Mouse (Mus musculus) neural tube, embryonic 11.5 days (tissue): ENCODE results near the gene Nacc1. TPM values are rescaled to one million over a fixed set of nuclear protein-coding genes. Genes with fewer than 3 reads are reported as not detected.

Experiments used
- ATAC-seq: fragments of 200-750 bp; cut with Nextera tagmentation; 2 replicates; pipeline ENCODE4 v1.8.0; 2017; ENCODE audit warnings: moderate number of reproducible peaks, mild to moderate bottlenecking, moderate TSS enrichment, moderate library complexity; ENCODE audit not compliant: insufficient read depth, low FRiP score, low TSS enrichment
- DNase-seq: peaks from one replicate; pipeline ENCODE4 v3.0.0-alpha.2; 2015; ENCODE audit warnings: low spot score
- H3K27ac ChIP-seq: fragments of 300-500 bp; sonication (generic); 2 replicates; pipeline ENCODE4 v1.5.1; 2014; ENCODE audit warnings: low read depth, mild to moderate bottlenecking, low read length
- H3K27me3 ChIP-seq: fragments of 300-500 bp; sonication (generic); 2 replicates; pipeline ENCODE4 v1.6.1; 2014; ENCODE audit warnings: mild to moderate bottlenecking, low read length, mixed read lengths; ENCODE audit not compliant: control insufficient read depth, insufficient read depth
- H3K36me3 ChIP-seq: fragments of 300-500 bp; sonication (generic); 2 replicates; pipeline ENCODE4 v1.6.1; 2014; ENCODE audit warnings: mild to moderate bottlenecking, low read length, moderate library complexity, mixed read lengths; ENCODE audit not compliant: control insufficient read depth, insufficient read depth
- H3K4me1 ChIP-seq: fragments of 300-500 bp; sonication (generic); 2 replicates; pipeline ENCODE4 v1.6.1; 2014; ENCODE audit warnings: low read length, mixed read lengths; ENCODE audit not compliant: control insufficient read depth, insufficient read depth
- H3K4me2 ChIP-seq: fragments of 300-500 bp; sonication (generic); 2 replicates; pipeline ENCODE4 v1.6.1; 2014; ENCODE audit warnings: low read depth, mild to moderate bottlenecking, moderate library complexity
- H3K4me3 ChIP-seq: fragments of 300-500 bp; sonication (generic); 2 replicates; pipeline ENCODE4 v1.5.1; 2014; ENCODE audit warnings: low read depth, low read length
- H3K9ac ChIP-seq: fragments of 300-500 bp; sonication (generic); 2 replicates; pipeline ENCODE4 v1.6.1; 2014; ENCODE audit warnings: mild to moderate bottlenecking, low read length
- H3K9me3 ChIP-seq: fragments of 300-500 bp; sonication (generic); 2 replicates; pipeline ENCODE4 v1.6.1; 2016; ENCODE audit warnings: low read length; ENCODE audit not compliant: control insufficient read depth
- WGBS: fragments of 180-500 bp; shearing (Covaris S2); extraction: QIAGEN DNeasy Blood & Tissue Kit; methylation state at CpG from one replicate; pipeline ENCODE4 v1.1.7; 2014; 5-methylcytosine and 5-hydroxymethylcytosine counted together
- polyA plus RNA-seq: library from polyadenylated mRNA; unstranded; fragments of >200 nt; fragmentation: Nextera tagmentation; extraction: Ambion mirVana; gene quantifications from 2 replicates; pipeline ENCODE4 v1.2.1, GENCODE M21; 2014

Nacc1 gene
- polyA plus RNA-seq, 1 experiment from 2014 or later = 26.2 TPM

DNA sequence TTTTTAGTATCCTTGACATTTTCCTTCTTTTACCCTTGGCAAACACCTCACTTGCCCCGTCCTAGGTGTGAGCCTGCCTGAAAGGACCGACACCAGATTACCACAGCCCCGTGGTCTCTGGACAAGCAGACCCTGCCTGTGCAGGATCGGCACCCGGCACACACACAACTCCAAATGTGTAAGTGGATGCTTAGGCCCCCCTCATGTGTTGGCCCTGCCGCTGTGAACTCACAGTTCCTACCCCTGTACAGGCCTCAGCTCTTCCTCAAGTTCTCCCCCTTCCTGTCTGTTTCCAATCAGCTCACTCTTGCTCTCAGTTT is 34.8 kb upstream of the Nacc1 start:
- peaks cover 18% of the 10 kb centered on the region for H3K4me1 ChIP-seq
- H3K36me3 ChIP-seq = no peaks in the 10 kb centered on the region
- H3K27me3 ChIP-seq = peaks cover 40% of the 10 kb centered on the region
- peak overlapping the region; percentile 81 for H3K27ac ChIP-seq
- H3K4me2 ChIP-seq = peak overlapping the region; percentile 21; the same call in 1 of the 2 replicates
- DNase-seq = no peak
- 66% methylated on average over 6 of the region's 6 CpGs for WGBS
- H3K9ac ChIP-seq = peak overlapping the region; percentile 46
- peak; percentile 32; the same call in 1 of the 2 replicates for ATAC-seq
- H3K4me3 ChIP-seq = no peak overlapping the region
- H3K9me3 ChIP-seq = no peaks in the 10 kb centered on the region

DNA sequence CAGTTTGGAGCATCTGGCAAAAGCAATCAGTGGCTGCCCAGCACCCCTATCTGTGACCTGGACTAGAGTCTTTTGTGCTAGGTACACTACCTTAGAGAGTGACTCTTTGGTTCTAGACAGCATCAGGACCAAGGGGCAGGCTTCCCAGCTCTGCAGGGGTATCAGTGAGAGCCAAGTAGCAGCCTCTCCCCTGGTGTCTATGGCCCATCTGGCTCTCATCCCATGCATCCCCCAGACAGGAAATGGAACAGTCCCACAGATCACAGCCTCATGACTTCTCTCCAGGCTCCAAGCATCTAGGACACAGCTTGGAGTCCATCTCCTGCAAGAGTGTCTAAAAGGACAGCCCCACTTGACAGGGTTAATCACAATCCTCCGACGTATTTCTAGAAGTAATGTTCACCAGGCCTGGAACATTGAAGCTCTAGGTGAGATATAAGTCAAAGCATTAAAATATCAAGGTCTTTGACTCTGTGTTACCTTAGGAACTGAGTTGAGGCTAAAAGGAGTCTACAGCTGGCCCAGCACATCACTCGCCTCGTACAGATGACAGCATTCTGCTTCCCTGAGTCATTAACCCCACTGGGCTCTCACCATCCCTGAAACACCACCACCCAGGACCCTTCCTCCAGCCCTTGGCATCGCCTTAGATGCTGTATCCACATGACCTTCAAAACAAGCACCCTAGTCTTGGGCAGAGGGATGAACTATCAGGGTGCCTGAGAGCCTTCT is 31.5 kb upstream of the Nacc1 start:
- DNase-seq = no peak
- Histone ChIP-seq H3K4me2 (no peak overlapping the region), H3K9ac (no peak overlapping the region)

DNA sequence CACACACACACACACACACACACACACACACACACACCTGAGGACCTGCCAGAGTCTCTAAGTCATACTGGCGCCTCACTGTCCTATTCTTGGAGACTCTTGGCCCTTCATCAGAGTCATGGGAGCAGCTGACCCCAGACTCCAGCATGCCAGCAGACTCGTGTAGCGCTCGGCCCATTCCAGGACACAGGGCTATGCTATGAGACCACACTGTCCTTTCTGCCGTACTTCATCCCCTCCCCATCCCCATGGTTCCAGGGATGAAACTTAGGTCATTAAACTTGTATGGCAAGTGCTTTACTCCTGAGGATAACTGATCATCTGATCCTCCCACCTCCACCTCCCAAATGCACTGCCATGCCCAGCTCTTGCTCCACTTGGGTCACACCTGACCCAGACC is 30.8 kb upstream of the Nacc1 start:
- Histone ChIP-seq H3K27ac (no peak overlapping the region), H3K9me3 (no peaks in the 10 kb centered on the region), H3K4me1 (peaks cover 18% of the 10 kb centered on the region), H3K4me3 (no peak overlapping the region), H3K27me3 (peaks cover 62% of the 10 kb centered on the region), H3K4me2 (no peak overlapping the region), H3K36me3 (no peaks in the 10 kb centered on the region), H3K9ac (no peak overlapping the region)
- no peak for ATAC-seq
- 77% methylated on average over 5 of the region's 5 CpGs for whole genome bisulfite sequencing
- DNase-seq = no peak

More for the DNA sequence above, 31.5 kb upstream of the Nacc1 start:
- H3K36me3 ChIP-seq = no peaks in the 10 kb centered on the region
- ATAC-seq = no peak
- peaks cover 14% of the 10 kb centered on the region for H3K4me1 ChIP-seq
- no peak overlapping the region for H3K27ac ChIP-seq
- peaks cover 57% of the 10 kb centered on the region for H3K27me3 ChIP-seq
- no peak overlapping the region for H3K4me3 ChIP-seq
- H3K9me3 ChIP-seq = no peaks in the 10 kb centered on the region
- 82% methylated on average over 5 of the region's 5 CpGs for WGBS

DNA sequence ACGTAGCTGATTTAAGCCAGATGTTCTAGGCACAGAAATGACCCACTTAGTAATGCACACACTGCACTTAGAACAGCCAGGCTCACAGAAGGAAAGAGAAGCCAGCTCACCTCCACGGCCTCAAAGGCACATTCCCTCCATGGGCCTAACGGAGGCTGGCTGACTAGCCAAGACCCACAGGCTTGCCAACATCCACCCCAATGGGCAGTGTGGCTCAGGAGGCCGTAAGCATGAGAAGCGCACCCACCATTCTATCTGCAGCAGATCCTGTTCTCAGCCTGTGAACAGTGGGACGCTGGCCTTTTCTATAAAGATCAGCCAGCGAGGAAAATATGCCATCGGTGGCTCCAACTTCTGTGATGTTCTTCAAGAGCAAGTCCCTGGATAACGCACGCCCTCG is 29.1 kb upstream of the Nacc1 start:
- DNase-seq (no peak), ATAC-seq (no peak)
- Histone ChIP-seq H3K4me3 (no peak overlapping the region), H3K27me3 (peaks cover 61% of the 10 kb centered on the region), H3K4me2 (no peak overlapping the region), H3K27ac (no peak overlapping the region), H3K4me1 (peaks cover 23% of the 10 kb centered on the region), H3K9ac (no peak overlapping the region), H3K36me3 (no peaks in the 10 kb centered on the region), H3K9me3 (no peaks in the 10 kb centered on the region)
- 91% methylated on average over 11 of the region's 11 CpGs for WGBS

GRCm38 (mm10) chr8:84715893-84716468 is 28.3 kb upstream of the Nacc1 start:
- peaks cover 31% of the 10 kb centered on the region for H3K4me1 ChIP-seq
- peak overlapping the region; percentile 41 for H3K9ac ChIP-seq
- DNase-seq (no peak), ATAC-seq (no peak)
- WGBS = 4% methylated on average over 27 of the region's 27 CpGs
- H3K27me3 ChIP-seq = peaks cover 66% of the 10 kb centered on the region
- H3K36me3 ChIP-seq = no peaks in the 10 kb centered on the region
- H3K9me3 ChIP-seq = no peaks in the 10 kb centered on the region
- H3K27ac ChIP-seq = no peak overlapping the region
- H3K4me2 ChIP-seq = peak overlapping the region; percentile 28
- 0 out of 2 replicates have a peak overlapping the region, but pooled peaks have one; percentile 16 for H3K4me3 ChIP-seq

DNA sequence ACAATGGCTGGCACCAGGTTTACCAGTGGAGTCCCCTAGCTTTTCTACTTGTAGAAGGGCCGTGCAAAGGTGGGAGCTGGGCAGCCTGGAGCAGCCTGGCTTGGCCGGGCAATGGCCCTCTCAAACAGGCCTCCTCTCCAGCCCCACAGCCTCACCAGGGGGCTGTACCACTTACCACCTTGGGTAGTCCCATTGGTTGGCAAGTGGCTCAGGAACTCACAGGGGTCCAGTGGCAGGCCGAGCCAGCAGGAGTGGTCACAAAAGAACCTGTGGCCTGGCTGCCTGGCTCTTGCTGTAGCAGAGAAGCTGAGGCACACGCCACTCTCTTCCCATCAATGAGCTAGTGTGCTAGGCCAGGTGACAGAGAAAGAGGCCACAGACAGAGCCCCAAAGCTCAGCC is 26.5 kb upstream of the Nacc1 start:
- peaks cover 36% of the 10 kb centered on the region for H3K4me1 ChIP-seq
- no peaks in the 10 kb centered on the region for H3K9me3 ChIP-seq
- 58% methylated on average over 4 of the region's 4 CpGs for WGBS
- no peak overlapping the region for H3K27ac ChIP-seq
- peaks cover 67% of the 10 kb centered on the region for H3K27me3 ChIP-seq
- H3K4me2 ChIP-seq = no peak overlapping the region
- 0 out of 2 replicates have a peak overlapping the region, but pooled peaks have one; percentile 29 for H3K9ac ChIP-seq
- H3K4me3 ChIP-seq = no peak overlapping the region
- DNase-seq = no peak
- ATAC-seq = no peak
- H3K36me3 ChIP-seq = no peaks in the 10 kb centered on the region

GRCm38 (mm10) chr8:84713381-84713780 is 25.7 kb upstream of the Nacc1 start:
- Histone ChIP-seq H3K9me3 (no peaks in the 10 kb centered on the region), H3K36me3 (no peaks in the 10 kb centered on the region), H3K4me3 (no peak overlapping the region), H3K4me2 (no peak overlapping the region), H3K9ac (peak overlapping the region; percentile 29; the same call in 1 of the 2 replicates), H3K27ac (peak overlapping the region; percentile 68), H3K4me1 (peaks cover 38% of the 10 kb centered on the region), H3K27me3 (peaks cover 69% of the 10 kb centered on the region)
- DNase-seq (no peak), ATAC-seq (no peak)
- WGBS = 26% methylated on average over 4 of the region's 4 CpGs

GRCm38 (mm10) chr8:84712759-84713120 is 25.1 kb upstream of the Nacc1 start:
- Histone ChIP-seq H3K9me3 (no peaks in the 10 kb centered on the region), H3K4me1 (peaks cover 43% of the 10 kb centered on the region), H3K9ac (no peak overlapping the region), H3K27me3 (peaks cover 72% of the 10 kb centered on the region), H3K36me3 (no peaks in the 10 kb centered on the region), H3K27ac (peak overlapping the region; percentile 68), H3K4me2 (no peak overlapping the region), H3K4me3 (no peak overlapping the region)
- WGBS = 29% methylated on average over 3 of the region's 3 CpGs
- DNase-seq = no peak
- no peak; the same call in 1 of the 2 replicates for ATAC-seq
